In genomic region chr12:112145875-112146651, GRCm38 (mm10) we compare ENCODE assay signal across 8 mouse cellular contexts. TPM values are rescaled to one million over a fixed set of nuclear protein-coding genes. Genes with fewer than 3 reads are reported as not detected.
DNase-seq lines count a peak whose midpoint lies in the region; ATAC-seq and TF ChIP-seq lines count a peak whose summit lies in the region.

Gene Kif26a (plus strand): TSS chr12:112146208.

- H3K4me3 ChIP-seq in intestine, embryonic 14.5 days (ENCODE audit: low read depth, low read length), result peak within 1 kb of the TSS; percentile 58
- H3K4me3 ChIP-seq in limb, embryonic 15.5 days, result peak within 1 kb of the TSS; percentile 64
- no peak within 1 kb of the TSS for H3K4me3 ChIP-seq in myocyte

- H3K27ac ChIP-seq in intestine, embryonic 14.5 days (ENCODE audit: low read depth), result peak within 1 kb of the TSS; percentile 65
- H3K27ac ChIP-seq in limb, embryonic 15.5 days, result peak within 1 kb of the TSS; percentile 87

- DNase-seq in right cerebral cortex, adult 18-20 months, result peak; percentile 49
- no peak for DNase-seq in right cerebral cortex, postnatal 36 days (ENCODE audit: low spot score in 2 of 2)
- DNase-seq in cerebellum, postnatal 25 days, result peak; percentile 25 to 52
- peak; percentile 39 to 58 for DNase-seq in gastrocnemius, postnatal 36 days
- peak; percentile 89 for DNase-seq in intestine, embryonic 14.5 days (ENCODE audit: low spot score)
- DNase-seq in thymus, postnatal 25 days, result peak; percentile 30

- no peaks in the 10 kb centered on the region for H3K36me3 ChIP-seq in intestine, embryonic 14.5 days (ENCODE audit: control insufficient read depth, insufficient read depth, low read length)
- 0 out of 2 replicates have a peak, but pooled peaks cover 5% of the 10 kb centered on the region for H3K36me3 ChIP-seq in limb, embryonic 15.5 days
- no peaks in the 10 kb centered on the region for H3K36me3 ChIP-seq in myocyte (ENCODE audit: control insufficient read depth, insufficient read depth)

- peak; percentile 66 for ATAC-seq in intestine, embryonic 14.5 days (replicated peaks; ENCODE audit: low FRiP score, low TSS enrichment, low read depth)
- ATAC-seq in limb, embryonic 15.5 days (ENCODE audit: insufficient number of reproducible peaks, low FRiP score, low TSS enrichment, low read depth), result peak; percentile 70

- H3K9me3 ChIP-seq in intestine, embryonic 14.5 days (ENCODE audit: control insufficient read depth, low read length), result no peaks in the 10 kb centered on the region
- H3K9me3 ChIP-seq in limb, embryonic 15.5 days, result no peaks in the 10 kb centered on the region

- intact Hi-C loops in gastrocnemius, postnatal 36 days (cut with DNase I), result loop anchor here (1.0 to 5.0 kb wide), 3 partner anchors 36 to 329 kb away; no protein-coding TSS in a partner anchor

- H3K4me1 ChIP-seq in intestine, embryonic 14.5 days (replicated peaks; ENCODE audit: control insufficient read depth, insufficient read depth, low read length), result peaks cover 23% of the 10 kb centered on the region; the same call in 1 of the 2 replicates
- peaks cover 78% of the 10 kb centered on the region for H3K4me1 ChIP-seq in limb, embryonic 15.5 days

- H3K4me2 ChIP-seq in intestine, embryonic 14.5 days (ENCODE audit: low read length), result peak within 1 kb of the TSS; percentile 91
- peak within 1 kb of the TSS; percentile 81 for H3K4me2 ChIP-seq in limb, embryonic 15.5 days
- peak within 1 kb of the TSS; percentile 70 for H3K4me2 ChIP-seq in myocyte (ENCODE audit: low read depth)

- peak within 1 kb of the TSS; percentile 59 for H3K9ac ChIP-seq in intestine, embryonic 14.5 days (ENCODE audit: low read length)
- peak within 1 kb of the TSS; percentile 70 for H3K9ac ChIP-seq in limb, embryonic 15.5 days

- 0% methylated on average over 54 of the region's 68 CpGs for WGBS in intestine, embryonic 14.5 days
- WGBS in limb, embryonic 15.5 days, result under 1% methylated on average over 68 of the region's 68 CpGs

- H3ac ChIP-seq in myocyte (ENCODE audit: control insufficient read depth, insufficient read length), result no peak within 1 kb of the TSS

- H3K27me3 ChIP-seq in intestine, embryonic 14.5 days (replicated peaks; ENCODE audit: control insufficient read depth, insufficient read depth, low read length), result peaks cover 38% of the 10 kb centered on the region
- peaks cover 41% of the 10 kb centered on the region for H3K27me3 ChIP-seq in limb, embryonic 15.5 days
- H3K27me3 ChIP-seq in myocyte (ENCODE audit: control insufficient read depth, insufficient read depth, insufficient read length), result peaks cover 50% of the 10 kb centered on the region

- no peak for TF ChIP-seq POLR2A in myocyte (IDR thresholded peaks at IDR 0.05; ENCODE audit: insufficient read length, low read depth)

- H3K79me2 ChIP-seq in myocyte (ENCODE audit: control insufficient read depth, insufficient read depth), result no peaks in the 10 kb centered on the region

TF ChIP-seq in myocyte, 11 proteins besides CTCF, POLR2A, EP300 and RAD21:
- TF ChIP-seq TCF3 (IDR thresholded peaks at IDR 0.05; ENCODE audit: insufficient read length, low read depth) (no peak), MYOD1 (IDR thresholded peaks at IDR 0.05; ENCODE audit: control insufficient read depth in 1 of 3, insufficient read length in 2 of 3, low read depth in 2 of 3) (no peak), POLR2AphosphoS2 (IDR thresholded peaks at IDR 0.05; ENCODE audit: insufficient read length, low read depth) (no peak), E2F4 (IDR thresholded peaks at IDR 0.05; ENCODE audit: insufficient read depth) (no peak), CEBPB (IDR thresholded peaks at IDR 0.05; ENCODE audit: insufficient read depth, poor library complexity, severe bottlenecking) (no peak), MAX (IDR thresholded peaks at IDR 0.05; ENCODE audit: low read depth) (no peak), USF1 (IDR thresholded peaks at IDR 0.05; ENCODE audit: low read depth) (no peak), TCF12 (IDR thresholded peaks at IDR 0.05; ENCODE audit: insufficient read depth, poor library complexity, severe bottlenecking) (no peak)

RNA-seq across cellular contexts. Expression of gene Kif26a, which starts in this region (rescaled TPM):
- 1 to 10 TPM; 4.0 to 4.7 TPM for total RNA-seq in gastrocnemius, postnatal 36 days (2021)
- polyA plus RNA-seq in intestine, embryonic 14.5 days (2014; fragmentation: Nextera tagmentation; extraction: Ambion mirVana), result 2.6 and 3.6 TPM in 2 replicates
- polyA plus RNA-seq in limb, embryonic 15.5 days (2015; fragmentation: Nextera tagmentation; extraction: Ambion mirVana), result 6.3 and 8.7 TPM in 2 replicates
- polyA plus RNA-seq in myocyte (2012; fragmentation: generic; extraction: Trizol), result 0.02 TPM

Comparison
In these comparisons a context has a peak if more than half of its experiments do, and no peak if none do; other contexts are left out.
1. DNase-seq: peak in right cerebral cortex, adult 18-20 months (single experiment), cerebellum, postnatal 25 days (2 of 2), gastrocnemius, postnatal 36 days (2 of 2), intestine, embryonic 14.5 days (single experiment) and thymus, postnatal 25 days (single experiment); none in right cerebral cortex, postnatal 36 days (0 of 2).
2. Peak in every context shown above with its lines, with median percentiles within 50 percentile points of each other: H3K4me2 ChIP-seq.